Mouse (Mus musculus) CH12.LX (cell line): Measurements from ENCODE around the gene Foxred1. TPM values are rescaled to one million over a fixed set of nuclear protein-coding genes. Genes with fewer than 3 reads are reported as not detected.

Source experiments
- DNase-seq: peaks from one replicate; pipeline ENCODE4 v3.0.0-alpha.2; 2013; ENCODE audit errors: extremely low read depth
- H3K27ac ChIP-seq: 2 replicates; pipeline ENCODE4 v1.5.1; 2012; ENCODE audit warnings: low read depth, mild to moderate bottlenecking, control low read depth, moderate library complexity; ENCODE audit not compliant: insufficient read depth
- H3K27me3 ChIP-seq: replicated peaks from 2 replicates; pipeline ENCODE3; 2012; ENCODE audit warnings: inconsistent platforms
- H3K36me3 ChIP-seq, 2 experiments: replicated peaks in 1 of 2; 2 replicates each; pipeline versions ENCODE3 to v1.6.1; 2012; ENCODE audit warnings: inconsistent platforms in 1 of 2, low read length in 1 of 2, mild to moderate bottlenecking in 1 of 2, mixed read lengths in 1 of 2, moderate library complexity in 1 of 2; ENCODE audit not compliant: control insufficient read depth in 1 of 2, insufficient read depth in 1 of 2
- H3K4me1 ChIP-seq, 2 experiments: 2 replicates each; pipeline ENCODE4 v1.6.1; 2012; ENCODE audit warnings: inconsistent platforms in 1 of 2, moderate library complexity in 1 of 2; ENCODE audit not compliant: insufficient read depth in 2 of 2, control insufficient read depth in 1 of 2
- H3K4me2 ChIP-seq: 2 replicates; pipeline ENCODE4 v1.6.1; 2012; ENCODE audit warnings: low read depth, mild to moderate bottlenecking, control low read depth; ENCODE audit not compliant: poor library complexity, insufficient read depth, severe bottlenecking
- H3K4me3 ChIP-seq, 3 experiments: fragments of 150-350 bp in 1 of 3; sonication (generic) in 1 of 3; replicated peaks in 1 of 3; 2 replicates each; pipeline versions ENCODE3 to v1.5.1; 2011 to 2012; ENCODE audit warnings: low read depth in 2 of 3, low read length in 2 of 3, mild to moderate bottlenecking in 2 of 3, moderate library complexity in 2 of 3, control low read depth in 1 of 3, improper control_type of control experiment in 1 of 3, inconsistent platforms in 1 of 3, mixed read lengths in 1 of 3; ENCODE audit not compliant: poor library complexity in 1 of 3
- H3K79me2 ChIP-seq: replicated peaks from 2 replicates; pipeline ENCODE4 v1.6.1; 2012; ENCODE audit warnings: mild to moderate bottlenecking, moderate library complexity; ENCODE audit not compliant: control insufficient read depth, poor library complexity, insufficient read depth, severe bottlenecking; ENCODE audit errors: extremely low read depth
- H3K9ac ChIP-seq: 2 replicates; pipeline ENCODE4 v1.6.1; 2012; ENCODE audit warnings: low read depth, mild to moderate bottlenecking, control low read depth, moderate library complexity; ENCODE audit not compliant: insufficient read depth
- H3K9me3 ChIP-seq: replicated peaks from 2 replicates; pipeline ENCODE3; 2012; ENCODE audit warnings: low read length, inconsistent platforms, mixed read lengths
- BHLHE40 ChIP-seq: IDR thresholded peaks from 2 replicates; pipeline ENCODE4 v1.6.1; 2011; ENCODE audit warnings: mild to moderate bottlenecking, low read depth, low read length, improper control_type of control experiment
- CHD1 ChIP-seq: IDR thresholded peaks from 2 replicates; pipeline ENCODE4 v1.6.1; 2012; ENCODE audit warnings: low read depth, low read length, improper control_type of control experiment, inconsistent platforms
- CHD2 ChIP-seq: IDR thresholded peaks from 2 replicates; pipeline ENCODE4 v1.6.1; 2011; ENCODE audit warnings: low read length, improper control_type of control experiment
- CTCF ChIP-seq, 2 experiments: IDR thresholded peaks in 1 of 2; conservative IDR thresholded peaks in 1 of 2; 2 replicates each; pipeline ENCODE4 v1.5.1; 2011 to 2012; ENCODE audit warnings: low read depth in 2 of 2, low read length in 2 of 2, improper control_type of control experiment in 1 of 2, inconsistent platforms in 1 of 2, mild to moderate bottlenecking in 1 of 2, moderate library complexity in 1 of 2
- E2F4 ChIP-seq: IDR thresholded peaks from 2 replicates; pipeline ENCODE4 v1.6.1; 2011; ENCODE audit warnings: low read depth, low read length, improper control_type of control experiment; ENCODE audit not compliant: insufficient replicate concordance
- ELF1 ChIP-seq: IDR thresholded peaks from 2 replicates; pipeline ENCODE4 v1.6.1; 2014; ENCODE audit warnings: low read depth, mild to moderate bottlenecking, inconsistent platforms, low read length, improper control_type of control experiment
- EP300 ChIP-seq: IDR thresholded peaks from 2 replicates; pipeline ENCODE4 v1.6.1; 2011; ENCODE audit warnings: low read length, improper control_type of control experiment
- ETS1 ChIP-seq: conservative IDR thresholded peaks from 2 replicates; pipeline ENCODE4 v1.6.1; 2012; ENCODE audit warnings: low read depth, mild to moderate bottlenecking, inconsistent platforms, low read length, improper control_type of control experiment, moderate library complexity
- GABPA ChIP-seq: IDR thresholded peaks from 2 replicates; pipeline ENCODE4 v1.6.1; 2012; ENCODE audit warnings: low read depth, low read length, improper control_type of control experiment, inconsistent platforms; ENCODE audit not compliant: insufficient replicate concordance
- HCFC1 ChIP-seq: IDR thresholded peaks from 2 replicates; pipeline ENCODE4 v1.6.1; 2012; ENCODE audit warnings: low read depth, mild to moderate bottlenecking, inconsistent platforms, low read length, improper control_type of control experiment
- IRF4 ChIP-seq: IDR thresholded peaks from 2 replicates; pipeline ENCODE4 v1.6.1; 2014; ENCODE audit warnings: low read depth, mild to moderate bottlenecking, inconsistent platforms, low read length, improper control_type of control experiment
- JUN ChIP-seq: IDR thresholded peaks from 2 replicates; pipeline ENCODE4 v1.6.1; 2011; ENCODE audit warnings: low read depth, mild to moderate bottlenecking, low read length, improper control_type of control experiment, moderate library complexity; ENCODE audit not compliant: insufficient read depth
- JUND ChIP-seq: conservative IDR thresholded peaks from 2 replicates; pipeline ENCODE4 v1.6.1; 2011; ENCODE audit warnings: low read depth, low read length, improper control_type of control experiment
- KAT2A ChIP-seq: IDR thresholded peaks from 2 replicates; pipeline ENCODE4 v1.6.1; 2012; ENCODE audit warnings: low read length, improper control_type of control experiment, inconsistent platforms; ENCODE audit not compliant: insufficient replicate concordance
- MAFK ChIP-seq: IDR thresholded peaks from 2 replicates; pipeline ENCODE4 v1.6.1; 2011; ENCODE audit warnings: low read length, improper control_type of control experiment; ENCODE audit not compliant: insufficient replicate concordance
- MAX ChIP-seq: IDR thresholded peaks from 2 replicates; pipeline ENCODE4 v1.6.1; 2011; ENCODE audit warnings: low read length, improper control_type of control experiment
- MAZ ChIP-seq: IDR thresholded peaks from 2 replicates; pipeline ENCODE4 v1.6.1; 2012; ENCODE audit warnings: low read depth, mild to moderate bottlenecking, inconsistent platforms, low read length, improper control_type of control experiment, moderate library complexity
- MEF2A ChIP-seq: IDR thresholded peaks from 2 replicates; pipeline ENCODE4 v1.6.1; 2014; ENCODE audit warnings: low read depth, mild to moderate bottlenecking, inconsistent platforms, low read length, improper control_type of control experiment, borderline replicate concordance
- MXI1 ChIP-seq: IDR thresholded peaks from 2 replicates; pipeline ENCODE4 v1.6.1; 2011; ENCODE audit warnings: mild to moderate bottlenecking, low read depth, low read length, improper control_type of control experiment
- NELFE ChIP-seq: IDR thresholded peaks from 2 replicates; pipeline ENCODE4 v1.6.1; 2011; ENCODE audit warnings: low read depth, low read length, improper control_type of control experiment
- PAX5 ChIP-seq: IDR thresholded peaks from 2 replicates; pipeline ENCODE4 v1.6.1; 2012; ENCODE audit warnings: low read length, inconsistent platforms, mixed read lengths
- POLR2A ChIP-seq: IDR thresholded peaks from 2 replicates; pipeline ENCODE4 v1.6.1; 2011; ENCODE audit warnings: low read depth, mild to moderate bottlenecking, improper control_type of control experiment, low read length
- POLR2AphosphoS2 ChIP-seq: IDR thresholded peaks from 2 replicates; pipeline ENCODE4 v1.6.1; 2011; ENCODE audit warnings: low read depth, low read length, improper control_type of control experiment
- SIN3A ChIP-seq: IDR thresholded peaks from 2 replicates; pipeline ENCODE4 v1.6.1; 2012; ENCODE audit warnings: low read length, improper control_type of control experiment, inconsistent platforms
- SMC3 ChIP-seq: IDR thresholded peaks from 2 replicates; pipeline ENCODE4 v1.6.1; 2011; ENCODE audit warnings: low read depth, low read length, improper control_type of control experiment
- TBP ChIP-seq: conservative IDR thresholded peaks from 2 replicates; pipeline ENCODE4 v1.6.1; 2011; ENCODE audit warnings: low read depth, low read length, improper control_type of control experiment
- TCF12 ChIP-seq: IDR thresholded peaks from 2 replicates; pipeline ENCODE4 v1.6.1; 2014; ENCODE audit warnings: low read depth, mild to moderate bottlenecking, inconsistent platforms, low read length, improper control_type of control experiment
- UBTF ChIP-seq: IDR thresholded peaks from 2 replicates; pipeline ENCODE4 v1.6.1; 2012; ENCODE audit warnings: low read depth, mild to moderate bottlenecking, inconsistent platforms, low read length, improper control_type of control experiment, moderate library complexity
- USF1 ChIP-seq: IDR thresholded peaks from 2 replicates; pipeline ENCODE4 v1.6.1; 2014; ENCODE audit warnings: low read depth, mild to moderate bottlenecking, inconsistent platforms, low read length, improper control_type of control experiment
- ZC3H11A ChIP-seq: IDR thresholded peaks from 2 replicates; pipeline ENCODE4 v1.6.1; 2012; ENCODE audit warnings: low read depth, mild to moderate bottlenecking, inconsistent platforms, low read length, improper control_type of control experiment
- ZMIZ1 ChIP-seq: IDR thresholded peaks from 2 replicates; pipeline ENCODE4 v1.6.1; 2012; ENCODE audit warnings: low read depth, mild to moderate bottlenecking, inconsistent platforms, low read length, improper control_type of control experiment
- ZNF384 ChIP-seq: IDR thresholded peaks from 2 replicates; pipeline ENCODE4 v1.6.1; 2012; ENCODE audit warnings: low read depth, low read length, improper control_type of control experiment, inconsistent platforms
- dilution Hi-C: fragments of 300-500 bp; cut with MboI; formaldehyde crosslinking; loops from 2 replicates; pipeline ENCODE4 v1.14.3; 2020; ENCODE audit warnings: low sequenced_read_pairs; ENCODE audit not compliant: extremely low pct_unique_long_range_greater_than_20kb, extremely low pct_ligation_motif_present
- in situ Hi-C: fragments of 300-500 bp; cut with MboI; formaldehyde crosslinking; loops from 3 replicates; pipeline ENCODE4 v1.14.3; 2019; ENCODE audit warnings: low sequenced_read_pairs, low pct_ligation_motif_present, low pct_unique_long_range_greater_than_20kb, mixed read lengths
- polyA plus RNA-seq: library from polyadenylated mRNA; unstranded; fragments of >175 nt; gene quantifications from 2 replicates; pipeline ENCODE4 v1.2.1, GENCODE M21; 2012; ENCODE audit warnings: low read depth; ENCODE audit not compliant: insufficient read length
- total RNA-seq, 2 experiments: library from RNA; depleted of rRNA; stranded (reverse); fragments of 300-350 nt in 1 of 2; fragments of >200 nt in 1 of 2; gene quantifications; 2 replicates each; pipeline ENCODE4 v1.2.3; 2012 to 2014

The Foxred1 gene
- total and polyA plus RNA-seq, 3 experiments: 31.1 to 69.1 (median 40.3) TPM

DNA sequence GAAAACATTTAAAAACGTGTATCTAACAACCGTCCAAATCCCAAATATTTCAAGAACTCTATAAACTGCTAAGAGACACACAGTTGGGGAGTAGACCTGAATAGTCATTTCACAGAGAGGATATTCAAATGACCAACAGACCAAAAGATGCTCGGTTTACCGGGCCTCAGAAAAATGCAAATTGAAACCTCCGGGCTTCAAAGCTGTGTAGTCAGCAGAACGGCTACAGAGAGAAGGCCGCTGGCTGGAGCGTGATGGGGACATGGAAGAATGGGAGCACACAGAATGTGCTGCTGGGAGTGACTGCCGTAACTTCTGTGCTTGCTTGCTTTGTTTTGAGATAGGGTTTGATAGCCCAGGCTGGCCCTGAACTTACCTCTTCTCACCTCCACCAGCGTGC lies 12.5 kb downstream of the Foxred1 start:
- Histone ChIP-seq H3K27ac (peak overlapping the region; percentile 82), H3K4me1 (peaks cover 0 to 42% of the 10 kb centered on the region in 2 experiments; a peak in 2 of 4 replicates), H3K27me3 (no peaks in the 10 kb centered on the region), H3K9ac (peak overlapping the region; percentile 83), H3K4me3 (peak overlapping the region; percentile 70 to 86 (median 77)), H3K4me2 (peak overlapping the region; percentile 35), H3K9me3 (no peaks in the 10 kb centered on the region), H3K36me3 (peaks cover under 1 to 28% of the 10 kb centered on the region in 2 experiments), H3K79me2 (peaks cover 22% of the 10 kb centered on the region)
- TF ChIP-seq GABPA (no peak), CHD2 (no peak), ZNF384 (no peak; the same call in 1 of the 2 replicates), ZMIZ1 (no peak; the same call in 1 of the 2 replicates), E2F4 (no peak), POLR2AphosphoS2 (peak; percentile 57; the same call in 1 of the 2 replicates), MAZ (no peak), MAX (0 out of 2 replicates have a peak, but pooled peaks have one; percentile 24), MXI1 (no peak; the same call in 1 of the 2 replicates), USF1 (no peak), ETS1 (peak; percentile 61; the same call in 1 of the 2 replicates), JUN (peak; percentile 51; the same call in 1 of the 2 replicates), MAFK (peak; percentile 95), UBTF (no peak), ELF1 (no peak), TBP (peak; percentile 76), EP300 (peak; percentile 85), KAT2A (no peak), TCF12 (peak; percentile 64), SIN3A (peak; percentile 60; the same call in 1 of the 2 replicates), MEF2A (no peak), NELFE (peak; percentile 39; the same call in 1 of the 2 replicates), SMC3 (no peak), JUND (peak; percentile 77), BHLHE40 (peak; percentile 57), HCFC1 (no peak), POLR2A (peak; percentile 64), ZC3H11A (no peak), IRF4 (peak; percentile 72), CHD1 (no peak), PAX5 (no peak), CTCF (conservative IDR thresholded peaks at IDR 0.05 in 1 of 2, IDR thresholded peaks at IDR 0.05 in 1 of 2; ENCODE audit: low read depth in 2 of 2, low read length in 2 of 2) (no peak)
- peak; percentile 80 for DNase-seq
- in situ Hi-C loops: no loop called here
- dilution Hi-C loops: no loop called here
